ENCODE assay signal across 7 mouse cellular contexts in the genomic region with DNA sequence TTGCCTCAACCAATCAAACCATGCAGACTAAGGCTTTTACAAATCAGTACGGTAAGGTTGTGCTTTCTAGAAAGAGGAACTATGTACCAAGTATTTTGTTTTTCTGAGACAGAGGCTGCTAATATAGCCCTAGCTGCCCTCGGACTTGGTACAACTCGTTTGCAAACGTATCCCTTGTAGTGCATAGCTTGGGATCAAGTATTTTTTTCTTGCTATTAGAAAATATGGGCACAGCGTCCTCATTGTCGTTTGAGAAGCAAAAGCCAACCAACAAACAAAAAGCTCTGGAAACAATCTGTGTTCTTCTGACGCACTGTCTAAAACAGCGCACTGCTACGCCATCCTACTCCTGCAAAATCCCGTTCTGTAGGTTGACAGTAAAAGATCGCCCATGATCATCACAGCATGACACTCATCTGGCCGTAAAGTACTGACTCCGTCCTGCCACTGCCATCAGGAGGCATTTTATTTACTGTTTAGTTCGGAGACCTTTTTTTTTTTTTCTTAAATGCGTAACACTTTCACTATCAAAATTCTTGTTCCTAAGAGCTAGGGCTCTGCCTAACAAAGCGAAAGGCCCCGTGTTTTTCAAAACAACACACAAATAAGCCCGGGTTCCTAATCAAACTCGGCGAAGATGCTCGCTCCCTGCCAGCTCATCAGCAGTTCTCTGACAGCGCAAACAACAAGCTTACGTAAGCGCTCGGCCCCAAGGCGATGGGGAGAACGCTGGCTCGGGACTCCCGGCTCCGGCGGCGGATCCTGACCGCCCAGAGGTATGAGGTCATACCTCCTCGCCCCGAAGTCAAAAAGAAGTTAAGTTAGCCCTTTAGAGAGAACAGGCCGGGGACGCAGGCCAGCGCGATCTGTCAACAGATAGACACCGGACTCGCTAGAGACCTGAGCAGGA. TPM values are rescaled to one million over a fixed set of nuclear protein-coding genes. Genes with fewer than 3 reads are reported as not detected.
DNase-seq lines count a peak whose midpoint lies in the region; ATAC-seq and TF ChIP-seq lines count a peak whose summit lies in the region.

No protein-coding gene starts in this region.

- peaks cover 48% of the 10 kb centered on the region for H3K36me3 ChIP-seq in heart, embryonic 10.5 days
- peaks cover 24% of the 10 kb centered on the region for H3K36me3 ChIP-seq in liver, postnatal 0 days (replicated peaks; ENCODE audit: insufficient read depth, low read length)
- peaks cover 18% of the 10 kb centered on the region for H3K36me3 ChIP-seq in neural tube, embryonic 14.5 days (ENCODE audit: control insufficient read depth, insufficient read depth, low read length)

- peak; percentile 23; the same call in 1 of the 2 replicates for ATAC-seq in common myeloid progenitor, adult 5-6 weeks (replicated peaks; ENCODE audit: low read depth, poor library complexity, severe bottlenecking)
- ATAC-seq in liver, postnatal 0 days = peak; percentile 60
- 0 out of 2 replicates have a peak, but pooled peaks have one; percentile 3 for ATAC-seq in neural tube, embryonic 14.5 days (ENCODE audit: low read depth)

- H3K9ac ChIP-seq in liver, postnatal 0 days (replicated peaks) = peak overlapping the region; percentile 96
- peak overlapping the region; percentile 90 for H3K9ac ChIP-seq in neural tube, embryonic 14.5 days (replicated peaks; ENCODE audit: low read depth, low read length)

- peak; percentile 71 for DNase-seq in CD4-positive helper T cell, adult 2 months (ENCODE audit: low read depth, low spot score)
- peak; percentile 77 for DNase-seq in MN1 (ENCODE audit: low spot score)
- no peak for DNase-seq in heart, embryonic 10.5 days (ENCODE audit: low spot score)
- DNase-seq in kidney, adult 9 months = peak; percentile 64
- DNase-seq in liver, postnatal 0 days = peak; percentile 69

- TF ChIP-seq CTCF in liver, postnatal 0 days (IDR thresholded peaks at IDR 0.05; ENCODE audit: low read depth) = no peak

- H3K4me2 ChIP-seq in liver, postnatal 0 days (ENCODE audit: low read depth, low read length) = peak overlapping the region; percentile 98
- peak overlapping the region; percentile 99 for H3K4me2 ChIP-seq in neural tube, embryonic 14.5 days (ENCODE audit: low read depth, low read length)

- no peak for TF ChIP-seq EP300 in liver, postnatal 0 days (IDR thresholded peaks at IDR 0.05; ENCODE audit: low read depth)

- WGBS in heart, embryonic 10.5 days = 17% methylated on average over 41 of the region's 41 CpGs
- WGBS in liver, postnatal 0 days (ENCODE audit: insufficient replicate concordance) = 11% methylated on average over 41 of the region's 41 CpGs
- 20% methylated on average over 41 of the region's 41 CpGs for WGBS in neural tube, embryonic 14.5 days

- H3K4me3 ChIP-seq in heart, embryonic 10.5 days = peak overlapping the region; percentile 96
- peak overlapping the region; percentile 97 for H3K4me3 ChIP-seq in liver, postnatal 0 days (ENCODE audit: low read depth, low read length)
- peak overlapping the region; percentile 99 for H3K4me3 ChIP-seq in neural tube, embryonic 14.5 days (ENCODE audit: low read depth, low read length)

- no peaks in the 10 kb centered on the region for H3K9me3 ChIP-seq in heart, embryonic 10.5 days
- no peaks in the 10 kb centered on the region for H3K9me3 ChIP-seq in liver, postnatal 0 days (ENCODE audit: low read length)
- no peaks in the 10 kb centered on the region for H3K9me3 ChIP-seq in neural tube, embryonic 14.5 days (ENCODE audit: control insufficient read depth, low read length)

- peak overlapping the region; percentile 97 for H3K27ac ChIP-seq in heart, embryonic 10.5 days
- H3K27ac ChIP-seq in liver, postnatal 0 days (ENCODE audit: low read depth) = peak overlapping the region; percentile 86
- peak overlapping the region; percentile 95 for H3K27ac ChIP-seq in neural tube, embryonic 14.5 days (ENCODE audit: low read depth, low read length)

- no peaks in the 10 kb centered on the region for H3K27me3 ChIP-seq in heart, embryonic 10.5 days (ENCODE audit: insufficient read depth, poor library complexity, severe bottlenecking)
- H3K27me3 ChIP-seq in liver, postnatal 0 days (ENCODE audit: insufficient read depth, low read length) = no peaks in the 10 kb centered on the region
- H3K27me3 ChIP-seq in neural tube, embryonic 14.5 days (ENCODE audit: control insufficient read depth, insufficient read depth, low read length) = no peaks in the 10 kb centered on the region

- peaks cover 31% of the 10 kb centered on the region for H3K4me1 ChIP-seq in heart, embryonic 10.5 days
- H3K4me1 ChIP-seq in liver, postnatal 0 days (ENCODE audit: insufficient read depth) = peaks cover 28% of the 10 kb centered on the region
- H3K4me1 ChIP-seq in neural tube, embryonic 14.5 days (ENCODE audit: control insufficient read depth, insufficient read depth, low read length) = peaks cover 24% of the 10 kb centered on the region

RNA-seq across cellular contexts. Expression of gene Gm20716, which starts 0.8 kb away (rescaled TPM):
- 68.1 and 68.7 TPM in 2 replicates for total RNA-seq in common myeloid progenitor, adult 5-6 weeks (2017)
- polyA plus RNA-seq in heart, embryonic 10.5 days (2016; fragmentation: Nextera tagmentation; extraction: Ambion mirVana) = 12.5 and 16.6 TPM in 2 replicates
- polyA plus RNA-seq in liver, postnatal 0 days (2015; fragmentation: Nextera tagmentation; extraction: Ambion mirVana) = 1.9 and 2.8 TPM in 2 replicates
- polyA plus RNA-seq in neural tube, embryonic 14.5 days (2014; fragmentation: Nextera tagmentation; extraction: Ambion mirVana) = 30.4 and 31.3 TPM in 2 replicates

RNA-seq across cellular contexts. Expression of gene Dpm1, which starts 1.0 kb away (rescaled TPM):
- 38.1 and 38.8 TPM in 2 replicates for total RNA-seq in common myeloid progenitor, adult 5-6 weeks (2017)
- 79.5 and 84.1 TPM in 2 replicates for polyA plus RNA-seq in heart, embryonic 10.5 days (2016; fragmentation: Nextera tagmentation; extraction: Ambion mirVana)
- polyA plus RNA-seq in liver, postnatal 0 days (2015; fragmentation: Nextera tagmentation; extraction: Ambion mirVana) = 87.3 and 105 TPM in 2 replicates
- polyA plus RNA-seq in neural tube, embryonic 14.5 days (2014; fragmentation: Nextera tagmentation; extraction: Ambion mirVana) = 55.1 and 59.3 TPM in 2 replicates

RNA-seq across cellular contexts. Expression of gene Mocs3, which starts 1.1 kb away (rescaled TPM):
- total RNA-seq in common myeloid progenitor, adult 5-6 weeks (2017) = 2.2 and 3.3 TPM in 2 replicates
- 5.3 and 7.3 TPM in 2 replicates for polyA plus RNA-seq in heart, embryonic 10.5 days (2016; fragmentation: Nextera tagmentation; extraction: Ambion mirVana)
- polyA plus RNA-seq in liver, postnatal 0 days (2015; fragmentation: Nextera tagmentation; extraction: Ambion mirVana) = 3.6 and 4.9 TPM in 2 replicates
- 11.2 and 11.7 TPM in 2 replicates for polyA plus RNA-seq in neural tube, embryonic 14.5 days (2014; fragmentation: Nextera tagmentation; extraction: Ambion mirVana)

RNA-seq across cellular contexts. Expression of gene Adnp, which starts 22.5 kb away (rescaled TPM):
- total RNA-seq in common myeloid progenitor, adult 5-6 weeks (2017) = 0.53 and 15.9 TPM in 2 replicates
- 2.2 and 2.5 TPM in 2 replicates for polyA plus RNA-seq in heart, embryonic 10.5 days (2016; fragmentation: Nextera tagmentation; extraction: Ambion mirVana)
- polyA plus RNA-seq in liver, postnatal 0 days (2015; fragmentation: Nextera tagmentation; extraction: Ambion mirVana) = 3.5 and 4.0 TPM in 2 replicates
- polyA plus RNA-seq in neural tube, embryonic 14.5 days (2014; fragmentation: Nextera tagmentation; extraction: Ambion mirVana) = 3.4 and 3.7 TPM in 2 replicates

RNA-seq across cellular contexts. Expression of gene Kcng1, which starts 52.2 kb away (rescaled TPM):
- total RNA-seq in common myeloid progenitor, adult 5-6 weeks (2017) = 5.1 and 5.7 TPM in 2 replicates
- polyA plus RNA-seq in heart, embryonic 10.5 days (2016; fragmentation: Nextera tagmentation; extraction: Ambion mirVana) = 2.6 and 4.2 TPM in 2 replicates
- 0.07 TPM in 1 of 2 replicates, not detected in the other for polyA plus RNA-seq in liver, postnatal 0 days (2015; fragmentation: Nextera tagmentation; extraction: Ambion mirVana)
- 0.35 and 0.73 TPM in 2 replicates for polyA plus RNA-seq in neural tube, embryonic 14.5 days (2014; fragmentation: Nextera tagmentation; extraction: Ambion mirVana)

Comparison
In these comparisons a context has a peak if more than half of its experiments do, and no peak if none do; other contexts are left out.
1. ATAC-seq: peak in every context shown above with its lines; median percentile 60 in liver, postnatal 0 days; 23 in common myeloid progenitor, adult 5-6 weeks; 3 in neural tube, embryonic 14.5 days.